Mouse (Mus musculus) intestine, postnatal 0 days (tissue): ENCODE data around the gene Zbtb22. TPM values are rescaled to one million over a fixed set of nuclear protein-coding genes. Genes with fewer than 3 reads are reported as not detected.

Experiments used
- ATAC-seq: fragments of 200-750 bp; cut with Nextera tagmentation; 2 replicates; pipeline ENCODE4 v1.8.0; 2017; ENCODE audit warnings: mild to moderate bottlenecking, moderate TSS enrichment, moderate library complexity
- H3K27ac ChIP-seq: fragments of 300-500 bp; sonication (generic); 2 replicates; pipeline ENCODE4 v1.5.1; 2014; ENCODE audit warnings: mild to moderate bottlenecking, low read depth, low read length, moderate library complexity
- H3K27me3 ChIP-seq: fragments of 300-500 bp; sonication (generic); replicated peaks from 2 replicates; pipeline ENCODE4 v1.6.1; 2014; ENCODE audit warnings: low read length, mixed read lengths; ENCODE audit not compliant: control insufficient read depth, insufficient read depth
- H3K36me3 ChIP-seq: fragments of 300-500 bp; sonication (generic); 2 replicates; pipeline ENCODE4 v1.6.1; 2014; ENCODE audit warnings: mild to moderate bottlenecking, moderate library complexity; ENCODE audit not compliant: control insufficient read depth, insufficient read depth
- H3K4me1 ChIP-seq: fragments of 300-500 bp; sonication (generic); replicated peaks from 2 replicates; pipeline ENCODE4 v1.6.1; 2014; ENCODE audit warnings: antibody characterized with exemption, low read length, mixed read lengths; ENCODE audit not compliant: control insufficient read depth, insufficient read depth
- H3K4me2 ChIP-seq: fragments of 300-500 bp; sonication (generic); replicated peaks from 2 replicates; pipeline ENCODE4 v1.6.1; 2014; ENCODE audit warnings: low read depth, mild to moderate bottlenecking, moderate library complexity
- H3K4me3 ChIP-seq: fragments of 300-500 bp; sonication (generic); 2 replicates; pipeline ENCODE4 v1.5.1; 2014; ENCODE audit warnings: low read depth, low read length
- H3K9ac ChIP-seq: fragments of 300-500 bp; sonication (generic); 2 replicates; pipeline ENCODE4 v1.6.1; 2014; ENCODE audit warnings: mild to moderate bottlenecking, low read depth, low read length
- H3K9me3 ChIP-seq: fragments of 300-500 bp; sonication (generic); 2 replicates; pipeline ENCODE4 v1.6.1; 2016; ENCODE audit warnings: mixed run types; ENCODE audit not compliant: control insufficient read depth
- CTCF ChIP-seq: sonication (generic); IDR thresholded peaks from 2 replicates; pipeline ENCODE4 v1.5.1; 2016; ENCODE audit warnings: low read depth, mild to moderate bottlenecking, control low read depth, antibody characterized with exemption, moderate library complexity
- WGBS: fragments of 180-500 bp; shearing (Covaris S2); extraction: QIAGEN DNeasy Blood & Tissue Kit; methylation state at CpG from one replicate; pipeline ENCODE4 v1.1.7; 2014; 5-methylcytosine and 5-hydroxymethylcytosine counted together
- polyA plus RNA-seq: library from polyadenylated mRNA; unstranded; fragments of >200 nt; fragmentation: Nextera tagmentation; extraction: Ambion mirVana; gene quantifications from 2 replicates; pipeline ENCODE4 v1.2.1, GENCODE M21; 2015

Gene Zbtb22
- polyA plus RNA-seq, 1 experiment from 2014 or later: 11.1 TPM

GRCm38 (mm10) chr17:33930280-33931158 lies 14.8 kb downstream of the Zbtb22 start:
- Histone ChIP-seq H3K27ac (peak overlapping the region; percentile 83), H3K4me1 (no peaks in the 10 kb centered on the region), H3K9me3 (no peaks in the 10 kb centered on the region), H3K4me3 (peak overlapping the region; percentile 81), H3K36me3 (peaks cover 42% of the 10 kb centered on the region), H3K27me3 (no peaks in the 10 kb centered on the region), H3K9ac (peak overlapping the region; percentile 81), H3K4me2 (peak overlapping the region; percentile 100)
- ATAC-seq: no peak
- 0 out of 2 replicates have a peak, but pooled peaks have one; percentile 1 for TF ChIP-seq CTCF
- WGBS: 1% methylated on average over 39 of the region's 45 CpGs

DNA sequence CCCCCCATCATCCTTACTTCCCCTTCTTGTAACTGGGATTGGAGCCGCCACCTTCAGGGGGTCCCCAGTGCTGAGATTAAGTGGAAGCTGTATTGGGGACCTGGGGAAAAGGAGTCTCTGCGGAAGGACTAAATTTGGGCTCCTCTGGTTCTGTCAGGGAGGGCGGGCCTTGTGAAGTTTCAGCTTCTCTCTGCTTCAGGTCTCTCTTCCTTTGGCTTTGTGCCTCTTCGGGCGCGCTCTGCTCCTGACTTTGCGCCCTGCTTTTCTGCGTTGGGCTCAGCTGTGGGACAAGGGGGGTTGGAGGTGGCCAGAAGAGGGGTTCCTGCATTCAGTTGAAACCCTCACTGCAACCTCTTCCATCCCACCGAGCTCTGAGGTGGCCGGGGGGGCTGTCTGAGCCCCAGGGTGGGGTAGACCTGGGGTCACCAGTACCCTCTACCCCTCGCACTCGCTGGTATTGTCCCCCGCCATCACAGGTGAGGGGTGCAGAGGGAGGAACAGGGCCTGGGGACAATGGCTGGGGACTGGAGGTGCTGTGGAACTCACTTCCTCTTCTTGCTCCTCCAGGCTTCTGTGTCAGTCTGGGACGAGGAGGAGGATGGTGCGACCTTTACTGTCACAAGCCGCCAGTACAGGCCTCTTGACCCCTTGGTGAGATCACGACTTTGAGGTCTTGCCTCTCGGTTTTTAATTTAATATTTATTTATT lies 15.6 kb downstream of the Zbtb22 start:
- peak overlapping the region; percentile 81 for H3K4me3 ChIP-seq
- whole genome bisulfite sequencing: 52% methylated on average over 18 of the region's 18 CpGs
- H3K9me3 ChIP-seq: no peaks in the 10 kb centered on the region
- peaks cover 38% of the 10 kb centered on the region; the same call in 1 of the 2 replicates for H3K36me3 ChIP-seq
- no peak for ATAC-seq
- no peaks in the 10 kb centered on the region for H3K4me1 ChIP-seq
- no peaks in the 10 kb centered on the region for H3K27me3 ChIP-seq
- H3K4me2 ChIP-seq: peak overlapping the region; percentile 100
- no peak for TF ChIP-seq CTCF
- H3K27ac ChIP-seq: no peak overlapping the region
- 0 out of 2 replicates have a peak overlapping the region, but pooled peaks have one; percentile 81 for H3K9ac ChIP-seq

GRCm38 (mm10) chr17:33931947-33932346 lies 16.2 kb downstream of the Zbtb22 start:
- no peak overlapping the region for H3K9ac ChIP-seq
- no peaks in the 10 kb centered on the region for H3K9me3 ChIP-seq
- WGBS: 90% methylated on average over 11 of the region's 11 CpGs
- H3K27ac ChIP-seq: no peak overlapping the region
- H3K36me3 ChIP-seq: peaks cover 33% of the 10 kb centered on the region; the same call in 1 of the 2 replicates
- H3K27me3 ChIP-seq: no peaks in the 10 kb centered on the region
- no peak overlapping the region for H3K4me2 ChIP-seq
- H3K4me1 ChIP-seq: no peaks in the 10 kb centered on the region
- no peak for ATAC-seq
- no peak for TF ChIP-seq CTCF
- no peak overlapping the region for H3K4me3 ChIP-seq

GRCm38 (mm10) chr17:33932448-33932847 lies 16.7 kb downstream of the Zbtb22 start:
- Histone ChIP-seq H3K27ac (no peak overlapping the region), H3K4me2 (no peak overlapping the region), H3K4me3 (no peak overlapping the region), H3K27me3 (no peaks in the 10 kb centered on the region), H3K9me3 (no peaks in the 10 kb centered on the region), H3K36me3 (peaks cover 37% of the 10 kb centered on the region; the same call in 1 of the 2 replicates), H3K9ac (no peak overlapping the region), H3K4me1 (no peaks in the 10 kb centered on the region)
- TF ChIP-seq CTCF: no peak
- WGBS: 88% methylated on average over 14 of the region's 14 CpGs
- ATAC-seq: no peak

DNA sequence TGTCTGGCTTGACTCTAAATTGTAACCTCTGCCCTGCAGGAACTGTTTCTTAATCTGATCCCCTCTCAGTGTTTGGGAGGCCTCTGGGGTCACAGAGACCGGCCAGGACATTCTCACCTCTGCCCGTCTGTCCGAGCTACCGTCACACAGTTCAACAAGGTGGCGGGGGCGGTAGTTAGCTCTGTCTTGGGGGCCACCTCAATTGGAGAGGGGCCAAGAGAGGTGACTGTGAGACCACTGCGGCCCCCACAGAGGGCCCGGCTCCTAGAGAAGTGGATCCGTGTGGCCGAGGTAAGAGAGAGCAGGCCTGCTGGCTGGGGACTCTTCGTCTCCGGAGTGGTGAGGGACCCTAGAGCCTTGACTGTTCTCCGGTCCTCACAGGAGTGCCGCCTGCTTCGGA lies 17.3 kb downstream of the Zbtb22 start:
- no peaks in the 10 kb centered on the region for H3K27me3 ChIP-seq
- no peak overlapping the region for H3K9ac ChIP-seq
- ATAC-seq: no peak
- H3K4me2 ChIP-seq: no peak overlapping the region
- H3K4me1 ChIP-seq: no peaks in the 10 kb centered on the region
- WGBS: 93% methylated on average over 15 of the region's 15 CpGs
- no peak overlapping the region for H3K4me3 ChIP-seq
- H3K36me3 ChIP-seq: peaks cover 36% of the 10 kb centered on the region; the same call in 1 of the 2 replicates
- no peak for TF ChIP-seq CTCF
- H3K9me3 ChIP-seq: no peaks in the 10 kb centered on the region
- no peak overlapping the region for H3K27ac ChIP-seq

- no peak for ATAC-seq
- H3K4me2 ChIP-seq: no peak overlapping the region
- H3K27me3 ChIP-seq: no peaks in the 10 kb centered on the region
- H3K27ac ChIP-seq: no peak overlapping the region
- no peaks in the 10 kb centered on the region; the same call in 1 of the 2 replicates for H3K4me1 ChIP-seq
- 90% methylated on average over 21 of the region's 21 CpGs for WGBS
- peaks cover 33% of the 10 kb centered on the region; the same call in 1 of the 2 replicates for H3K36me3 ChIP-seq
- H3K9me3 ChIP-seq: no peaks in the 10 kb centered on the region
- no peak overlapping the region for H3K9ac ChIP-seq
- TF ChIP-seq CTCF: no peak
- H3K4me3 ChIP-seq: no peak overlapping the region
Observed at GRCm38 (mm10) chr17:33935422-33936055, 19.8 kb downstream of the Zbtb22 start.
